Mouse (Mus musculus) c-Kit-positive CD71-positive TER-119-negative erythroid progenitor cells, embryonic 14.5 days (primary cell): Measurements from ENCODE around the gene Ganc.

Experiments
- DNase-seq: peaks from one replicate; pipeline ENCODE4 v3.0.0-alpha.2; 2013; ENCODE audit warnings: low read depth

The Ganc gene

GRCm38 (mm10) chr2:120450724-120451123 is 47.0 kb downstream of the Ganc start:
- DNase-seq: no peak

- DNase-seq: no peak
Measured at GRCm38 (mm10) chr2:120452600-120452999, 48.9 kb downstream of the Ganc start.

- DNase-seq: no peak
Measured at GRCm38 (mm10) chr2:120454987-120455386, 51.3 kb downstream of the Ganc start.

- DNase-seq: no peak
Measured at GRCm38 (mm10) chr2:120455719-120456118, 52.0 kb downstream of the Ganc start, which contains the start of gene Capn3. TSS of gene Capn3 (plus strand) at chr2:120456019.

- DNase-seq: no peak
Measured at GRCm38 (mm10) chr2:120460216-120460615, 56.5 kb downstream of the Ganc start.

- DNase-seq: no peak
Measured at GRCm38 (mm10) chr2:120463328-120463727, 59.6 kb downstream of the Ganc start.

- DNase-seq: no peak
Measured at GRCm38 (mm10) chr2:120464091-120464490, 60.4 kb downstream of the Ganc start.

- no peak for DNase-seq
Measured at GRCm38 (mm10) chr2:120464732-120465396, 61.2 kb downstream of the Ganc start.

GRCm38 (mm10) chr2:120465397-120465785 is 61.7 kb downstream of the Ganc start:
- DNase-seq: no peak

- no peak for DNase-seq
Measured at GRCm38 (mm10) chr2:120468011-120468410, 64.3 kb downstream of the Ganc start.

GRCm38 (mm10) chr2:120469220-120469619 is 65.5 kb downstream of the Ganc start:
- DNase-seq: no peak

- no peak for DNase-seq
Measured at GRCm38 (mm10) chr2:120469715-120470114, 66.0 kb downstream of the Ganc start.

- DNase-seq: no peak
Measured at GRCm38 (mm10) chr2:120470856-120471255, 67.2 kb downstream of the Ganc start.

- no peak for DNase-seq
Measured at GRCm38 (mm10) chr2:120476277-120477087, 72.8 kb downstream of the Ganc start.

- peak; percentile 58 for DNase-seq
Measured at GRCm38 (mm10) chr2:120478600-120478999, 74.9 kb downstream of the Ganc start.

- DNase-seq: no peak
Measured at GRCm38 (mm10) chr2:120481921-120482320, 78.2 kb downstream of the Ganc start.

- DNase-seq: no peak
Measured at GRCm38 (mm10) chr2:120482506-120483389, 79.1 kb downstream of the Ganc start.

GRCm38 (mm10) chr2:120484241-120484640 is 80.5 kb downstream of the Ganc start:
- DNase-seq: no peak

GRCm38 (mm10) chr2:120493254-120493653 is 89.6 kb downstream of the Ganc start:
- DNase-seq: no peak

GRCm38 (mm10) chr2:120496511-120496910 is 92.8 kb downstream of the Ganc start:
- no peak for DNase-seq

- no peak for DNase-seq
Measured at GRCm38 (mm10) chr2:120499971-120500471, 96.3 kb downstream of the Ganc start.
